Mouse (Mus musculus) midbrain, embryonic 13.5 days (tissue): ENCODE results near the gene Coq10b. TPM values are rescaled to one million over a fixed set of nuclear protein-coding genes. Genes with fewer than 3 reads are reported as not detected.
A peak's percentile ranks its signal among the peaks of the same experiment; 100 is the strongest.
"Not testable (repeated sequence)": the region's sequence is repeated elsewhere in the genome, so short reads cannot be mapped to it uniquely, and the experiment has no call there.

Experiments
- ATAC-seq: fragments of 200-750 bp; cut with Nextera tagmentation; 2 replicates; pipeline ENCODE4 v1.8.0; 2017; ENCODE audit warnings: mild to moderate bottlenecking, moderate TSS enrichment, moderate library complexity
- H3K27ac ChIP-seq: fragments of 300-500 bp; sonication (generic); 2 replicates; pipeline ENCODE4 v1.5.1; 2015; ENCODE audit warnings: inconsistent platforms, mild to moderate bottlenecking, moderate library complexity
- H3K27me3 ChIP-seq: fragments of 300-500 bp; sonication (generic); 2 replicates; pipeline ENCODE4 v1.6.1; 2015; ENCODE audit warnings: mild to moderate bottlenecking, inconsistent platforms
- H3K36me3 ChIP-seq: fragments of 300-500 bp; sonication (generic); 2 replicates; pipeline ENCODE4 v1.6.1; 2015; ENCODE audit warnings: mild to moderate bottlenecking, inconsistent platforms
- H3K4me1 ChIP-seq: fragments of 300-500 bp; sonication (generic); replicated peaks from 2 replicates; pipeline ENCODE4 v1.6.1; 2015; ENCODE audit warnings: inconsistent platforms
- H3K4me2 ChIP-seq: fragments of 300-500 bp; sonication (generic); replicated peaks from 2 replicates; pipeline ENCODE4 v1.6.1; 2015; ENCODE audit warnings: moderate library complexity, mild to moderate bottlenecking, inconsistent platforms
- H3K4me3 ChIP-seq: fragments of 300-500 bp; sonication (generic); replicated peaks from 2 replicates; pipeline ENCODE4 v1.5.1; 2015; ENCODE audit warnings: mild to moderate bottlenecking, inconsistent platforms
- H3K9ac ChIP-seq: fragments of 300-500 bp; sonication (generic); replicated peaks from 2 replicates; pipeline ENCODE4 v1.6.1; 2015; ENCODE audit warnings: mild to moderate bottlenecking, inconsistent platforms
- H3K9me3 ChIP-seq: fragments of 300-500 bp; sonication (generic); 2 replicates; pipeline ENCODE4 v1.6.1; 2016; ENCODE audit warnings: mild to moderate bottlenecking, inconsistent platforms
- WGBS: fragments of 180-500 bp; shearing (Covaris S2); methylation state at CpG from one replicate; pipeline ENCODE4 v1.1.7; 2015; 5-methylcytosine and 5-hydroxymethylcytosine counted together
- polyA plus RNA-seq: library from polyadenylated mRNA; unstranded; fragments of >200 nt; fragmentation: Nextera tagmentation; extraction: Ambion mirVana; gene quantifications from 2 replicates; pipeline ENCODE4 v1.2.1, GENCODE M21; 2015

Coq10b gene
- 33.1 and 35.2 TPM in 2 replicates for polyA plus RNA-seq

DNA sequence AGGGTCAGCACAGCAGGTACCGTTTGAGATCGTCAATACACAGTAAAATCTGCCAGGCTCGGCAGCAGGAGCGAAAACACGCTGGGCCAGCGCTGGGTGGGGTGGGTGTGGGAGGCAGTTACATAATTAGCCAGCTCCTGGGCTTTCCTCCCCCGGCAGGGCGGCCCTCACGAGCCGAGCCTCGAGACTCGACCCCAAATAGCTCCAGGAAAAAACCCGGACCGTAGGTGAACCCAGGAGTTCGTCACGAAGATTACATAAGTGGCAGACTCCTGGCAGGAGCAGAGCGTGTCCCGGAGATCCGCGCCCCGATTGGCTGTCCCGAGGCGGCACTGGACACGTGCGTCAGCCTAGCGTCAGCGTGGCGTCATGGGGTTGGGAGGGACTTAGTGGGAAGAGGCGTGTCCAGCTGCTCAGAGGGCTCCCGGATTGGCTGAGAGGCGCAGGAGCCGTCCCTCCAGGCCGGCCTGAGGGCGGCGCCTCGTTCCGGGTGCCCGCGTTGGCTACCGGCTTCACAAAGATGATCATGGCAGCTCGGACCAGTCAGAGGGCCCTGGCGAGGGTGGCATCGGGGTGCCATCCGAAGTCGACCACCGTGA is at the start of gene Coq10b:
Gene Coq10b, plus strand, starts transcription at position 416 of the 599 bp plus-strand sequence.
- peak within 1 kb of the TSS; percentile 74 for H3K27ac ChIP-seq
- peak; percentile 100 for ATAC-seq
- H3K9ac ChIP-seq = peak within 1 kb of the TSS; percentile 79
- peak within 1 kb of the TSS; percentile 88 for H3K4me3 ChIP-seq
- H3K27me3 ChIP-seq = peaks cover 8% of the 10 kb centered on the region
- peaks cover 5% of the 10 kb centered on the region for H3K36me3 ChIP-seq
- H3K4me2 ChIP-seq = peak within 1 kb of the TSS; percentile 76
- H3K9me3 ChIP-seq = no peaks in the 10 kb centered on the region
- H3K4me1 ChIP-seq = peaks cover 23% of the 10 kb centered on the region
- WGBS = under 1% methylated on average over 46 of the region's 46 CpGs

DNA sequence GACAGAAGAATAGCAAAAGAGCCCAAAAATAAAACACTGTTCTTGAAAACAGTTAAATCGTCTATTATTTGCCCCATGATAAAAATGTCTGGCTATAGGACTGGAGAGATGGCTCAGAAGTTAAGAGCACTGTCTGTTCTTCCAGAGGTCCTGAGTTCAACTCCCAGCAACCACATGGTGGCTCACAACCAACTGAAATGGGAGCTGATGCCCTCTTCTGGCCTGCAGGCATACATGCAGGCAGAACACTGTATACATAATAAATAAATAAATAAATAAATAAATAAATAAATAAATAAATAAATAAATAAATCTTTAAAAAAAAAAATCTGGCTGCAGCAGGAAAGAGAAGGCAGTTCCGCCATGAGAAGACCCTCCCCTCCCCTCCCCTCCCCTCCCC is 44.3 kb upstream of the Coq10b start:
- not testable (repeated sequence) for H3K4me1 ChIP-seq, H3K9ac ChIP-seq, ATAC-seq, H3K4me2 ChIP-seq, H3K4me3 ChIP-seq, H3K27ac ChIP-seq, H3K27me3 ChIP-seq, H3K9me3 ChIP-seq
- peaks cover 76% of the 10 kb centered on the region for H3K36me3 ChIP-seq
- WGBS = 92% methylated on average over 2 of the region's 2 CpGs

DNA sequence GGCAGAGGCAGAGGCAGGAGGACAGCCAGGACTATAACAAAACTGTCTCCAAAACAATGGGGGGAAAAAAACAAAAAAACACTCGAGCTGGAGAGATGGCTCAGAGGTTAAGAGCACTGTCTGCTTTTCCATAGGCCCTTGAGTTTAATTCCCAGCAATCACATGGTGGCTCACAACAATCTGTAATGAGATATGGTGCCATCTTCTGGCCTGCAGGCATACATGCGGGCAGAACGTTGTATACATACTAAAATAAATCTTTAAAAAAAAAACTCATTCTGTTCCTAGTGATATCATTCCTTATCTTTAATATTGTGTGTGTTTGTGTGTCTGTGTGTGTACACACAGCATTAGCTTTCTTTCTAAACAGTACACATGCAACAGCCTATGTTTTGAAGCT is 40.1 kb upstream of the Coq10b start:
- H3K9ac ChIP-seq = no peak overlapping the region
- H3K9me3 ChIP-seq = no peaks in the 10 kb centered on the region
- H3K36me3 ChIP-seq = peaks cover 76% of the 10 kb centered on the region
- ATAC-seq = no peak
- no peaks in the 10 kb centered on the region for H3K27me3 ChIP-seq
- H3K4me2 ChIP-seq = no peak overlapping the region
- H3K27ac ChIP-seq = no peak overlapping the region
- H3K4me3 ChIP-seq = no peak overlapping the region
- WGBS = 60% methylated on average over 3 of the region's 3 CpGs
- H3K4me1 ChIP-seq = no peaks in the 10 kb centered on the region

DNA sequence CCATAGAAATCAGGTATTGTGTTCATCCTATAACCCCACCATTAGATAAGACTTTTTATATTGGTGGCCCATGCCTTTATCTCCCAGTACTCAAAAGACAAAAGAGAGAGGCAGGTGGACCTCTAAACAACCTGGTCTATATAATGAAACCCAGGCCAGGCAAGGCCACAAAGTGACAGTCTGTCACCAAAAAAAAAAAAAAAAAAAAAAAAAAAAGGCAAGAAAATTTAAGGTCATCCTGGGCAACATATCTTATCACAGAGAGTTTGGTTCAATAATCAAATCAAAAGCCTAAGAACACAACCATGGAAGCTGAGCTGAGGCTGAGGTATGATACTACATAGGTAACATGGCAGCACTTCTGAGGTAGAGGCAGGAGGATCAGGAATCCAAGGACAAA is 30.7 kb upstream of the Coq10b start:
- Histone ChIP-seq H3K9ac (no peak overlapping the region), H3K27ac (no peak overlapping the region), H3K4me2 (no peak overlapping the region), H3K9me3 (no peaks in the 10 kb centered on the region), H3K36me3 (peaks cover 14% of the 10 kb centered on the region), H3K4me3 (no peak overlapping the region), H3K4me1 (peaks cover 13% of the 10 kb centered on the region), H3K27me3 (no peaks in the 10 kb centered on the region)
- ATAC-seq = no peak

DNA sequence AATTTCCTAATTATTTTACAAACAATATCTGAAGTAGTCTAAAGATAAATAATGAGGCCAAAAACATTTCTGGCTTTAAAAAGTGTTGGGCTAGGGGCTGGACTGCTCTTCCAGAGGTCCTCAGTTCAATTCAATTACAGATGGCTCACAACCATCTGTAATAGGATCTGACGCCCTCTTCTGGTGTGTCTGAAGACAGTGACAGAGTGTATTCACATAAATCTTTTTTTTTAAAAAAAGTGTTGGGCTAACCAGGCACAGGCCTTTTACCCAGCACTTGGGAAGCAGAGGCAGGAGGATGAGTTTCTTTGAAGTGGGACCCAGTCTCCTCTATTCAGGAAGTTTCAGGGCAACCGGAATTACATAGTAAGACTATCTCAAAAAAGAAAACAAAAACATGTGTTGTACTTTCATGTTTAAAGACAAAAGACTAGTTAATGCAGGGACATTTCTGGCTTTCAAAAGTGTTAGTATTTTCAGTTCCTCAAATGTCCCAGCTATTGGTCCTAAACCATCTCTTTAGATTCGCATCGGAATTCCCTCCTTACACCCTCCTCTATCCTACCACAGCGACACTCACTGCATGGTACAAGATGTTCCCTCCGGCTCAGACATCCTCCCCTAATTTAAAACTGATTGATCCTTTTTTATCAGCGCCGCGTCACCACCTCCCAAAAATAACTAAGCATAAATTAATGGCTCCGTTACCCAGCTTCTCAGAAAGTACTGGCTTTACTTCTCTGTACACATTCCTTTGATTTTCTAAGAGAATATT is 26.7 kb upstream of the Coq10b start:
- Histone ChIP-seq H3K9ac (peak overlapping the region; percentile 98), H3K36me3 (no peaks in the 10 kb centered on the region), H3K27me3 (no peaks in the 10 kb centered on the region), H3K4me3 (peak overlapping the region; percentile 95), H3K9me3 (no peaks in the 10 kb centered on the region), H3K4me2 (peak overlapping the region; percentile 78), H3K27ac (0 out of 2 replicates have a peak overlapping the region, but pooled peaks have one; percentile 94), H3K4me1 (peaks cover 13% of the 10 kb centered on the region)
- ATAC-seq = no peak
- WGBS = 19% methylated on average over 10 of the region's 10 CpGs

DNA sequence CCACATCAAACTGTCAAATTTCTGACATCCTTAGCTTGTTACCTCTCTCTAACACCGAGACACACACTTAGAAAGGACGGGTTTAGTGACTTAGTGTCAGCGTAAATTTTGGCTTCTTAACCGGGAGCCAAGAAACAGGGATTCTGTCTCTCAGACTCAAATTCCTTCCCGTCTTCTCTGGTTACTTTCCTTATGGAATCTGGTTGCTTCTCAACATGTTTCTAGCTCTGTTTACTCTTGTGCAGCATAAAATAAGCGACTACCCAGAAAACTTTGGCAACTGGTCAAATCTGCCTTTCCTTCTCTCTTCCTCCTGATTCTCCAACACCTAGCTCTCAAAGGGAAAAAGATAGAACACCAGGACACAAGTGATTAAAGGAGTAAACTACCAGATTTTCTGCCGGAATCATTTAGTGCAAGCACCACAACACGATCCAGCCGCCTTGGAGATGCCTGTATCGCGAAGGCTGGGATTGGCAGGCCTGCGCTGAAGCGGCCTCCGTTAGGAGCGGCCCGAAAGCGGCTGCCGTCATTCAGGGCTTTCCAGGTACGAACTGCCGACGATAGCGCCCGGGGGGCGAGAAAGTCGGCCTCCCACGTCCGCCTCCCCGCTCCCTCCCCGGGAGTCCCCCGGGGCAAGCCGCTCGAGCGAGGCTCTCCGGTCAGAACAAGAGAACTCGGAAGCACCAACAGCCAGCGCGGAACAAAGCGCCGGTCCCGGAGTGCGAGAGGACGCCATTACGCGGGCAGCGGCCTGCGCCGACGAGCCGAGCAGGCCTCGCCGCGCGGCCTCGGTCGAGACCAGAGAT is 25.9 kb upstream of the Coq10b start:
- Histone ChIP-seq H3K27me3 (no peaks in the 10 kb centered on the region), H3K4me1 (peaks cover 13% of the 10 kb centered on the region), H3K36me3 (no peaks in the 10 kb centered on the region), H3K27ac (peak overlapping the region; percentile 94), H3K4me3 (peak overlapping the region; percentile 95), H3K9ac (peak overlapping the region; percentile 98), H3K4me2 (peak overlapping the region; percentile 78), H3K9me3 (no peaks in the 10 kb centered on the region)
- under 1% methylated on average over 55 of the region's 55 CpGs for WGBS
- peak; percentile 83 for ATAC-seq

DNA sequence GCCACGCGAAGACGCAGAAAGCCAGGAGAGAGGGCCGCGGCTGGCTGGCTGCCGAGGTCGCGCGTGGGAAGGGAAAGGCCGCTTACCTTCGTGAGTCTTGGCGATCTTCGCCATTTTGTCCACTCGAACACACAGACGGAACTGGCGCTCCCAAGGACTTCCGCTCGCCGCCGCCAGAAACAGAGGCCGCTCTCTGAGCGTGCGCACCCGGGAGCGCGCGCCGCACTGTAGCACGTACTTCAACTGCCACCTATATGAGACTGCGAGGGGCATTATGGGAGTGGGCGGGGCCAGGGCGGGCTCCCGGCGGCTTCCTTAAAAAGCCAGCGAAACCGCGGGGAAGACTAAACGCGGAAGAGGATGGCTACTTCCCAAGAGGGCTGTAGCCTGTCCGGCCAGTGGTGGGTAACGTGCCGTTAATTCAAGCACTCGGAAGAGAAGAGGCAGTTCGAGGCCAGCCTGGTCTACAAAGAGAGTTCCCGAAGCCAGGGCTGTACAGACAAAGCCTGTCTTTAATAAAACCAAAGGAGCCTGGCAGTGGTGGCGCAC is 25.2 kb upstream of the Coq10b start, which contains the start of gene Sf3b1:
Gene Sf3b1, minus strand, starts transcription at position 229 of the 549 bp plus-strand sequence.
- Histone ChIP-seq H3K4me3 (peak within 1 kb of the TSS; percentile 95), H3K4me1 (peaks cover 13% of the 10 kb centered on the region), H3K27me3 (no peaks in the 10 kb centered on the region), H3K9ac (peak within 1 kb of the TSS; percentile 98), H3K9me3 (no peaks in the 10 kb centered on the region), H3K27ac (peak within 1 kb of the TSS; percentile 94), H3K36me3 (no peaks in the 10 kb centered on the region), H3K4me2 (peak within 1 kb of the TSS; percentile 78)
- 1% methylated on average over 46 of the region's 46 CpGs for WGBS
- ATAC-seq = peak; percentile 99

DNA sequence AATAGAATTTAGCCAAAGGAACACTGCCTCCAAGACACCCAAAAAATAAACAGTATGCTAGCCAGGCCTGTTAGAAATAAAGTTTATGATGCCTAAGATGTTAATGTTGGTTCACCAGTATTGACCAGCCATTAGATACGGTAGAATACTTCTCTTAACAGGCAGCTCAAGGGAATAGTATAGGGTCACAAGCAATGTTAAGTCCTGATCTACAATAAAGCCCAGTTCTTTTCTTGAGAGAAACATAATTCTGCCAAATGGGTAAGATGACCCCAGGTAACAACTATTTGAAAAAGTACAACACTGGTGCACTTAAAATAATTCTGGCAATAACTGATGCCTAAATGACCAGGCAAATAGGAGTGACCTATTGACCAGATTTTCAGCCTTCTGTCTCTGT is 24.6 kb upstream of the Coq10b start:
- ATAC-seq = peak; percentile 5; the same call in 1 of the 2 replicates
- Histone ChIP-seq H3K9me3 (no peaks in the 10 kb centered on the region), H3K36me3 (no peaks in the 10 kb centered on the region), H3K27me3 (no peaks in the 10 kb centered on the region), H3K4me1 (peaks cover 13% of the 10 kb centered on the region), H3K9ac (no peak overlapping the region), H3K4me2 (peak overlapping the region; percentile 78), H3K27ac (no peak overlapping the region), H3K4me3 (peak overlapping the region; percentile 95)
- 93% methylated on average over 1 of the region's 1 CpGs for WGBS

DNA sequence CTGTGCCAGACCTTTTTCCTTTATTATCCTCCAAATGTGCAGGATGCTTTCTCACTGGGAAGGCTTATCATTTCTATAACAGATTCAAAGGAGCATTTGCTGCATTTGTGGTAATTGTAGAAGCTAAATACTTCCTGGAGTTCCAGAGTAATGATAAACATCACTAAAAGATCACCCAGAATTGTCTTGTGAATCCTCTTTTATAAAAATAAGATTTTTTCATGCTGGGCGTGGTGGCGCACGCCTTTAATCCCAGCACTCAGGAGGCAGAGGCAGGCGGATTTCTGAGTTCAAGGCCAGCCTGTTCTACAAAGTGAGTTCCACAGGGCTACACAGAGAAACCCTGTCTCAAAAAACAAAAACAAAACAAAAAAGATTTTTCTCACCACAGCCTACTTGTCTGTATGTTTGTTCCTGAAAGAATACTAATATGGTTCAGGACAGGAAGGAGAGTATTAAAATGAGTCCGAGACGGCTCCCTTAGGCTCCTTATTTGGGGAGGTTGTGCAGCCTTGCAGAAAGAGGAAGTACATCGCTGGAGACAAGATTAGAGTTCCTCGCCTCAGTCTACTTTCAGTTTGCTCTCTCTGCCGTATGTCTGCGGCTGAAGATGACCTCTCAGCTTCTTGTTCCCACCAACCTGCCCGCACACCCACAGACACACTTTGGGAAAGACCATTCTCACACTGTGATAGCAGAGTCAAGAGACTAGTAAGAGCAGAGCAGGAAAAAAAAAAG is 23.9 kb upstream of the Coq10b start:
- Histone ChIP-seq H3K27me3 (no peaks in the 10 kb centered on the region), H3K9me3 (no peaks in the 10 kb centered on the region), H3K36me3 (no peaks in the 10 kb centered on the region), H3K4me3 (no peak overlapping the region), H3K27ac (no peak overlapping the region), H3K4me1 (peaks cover 13% of the 10 kb centered on the region), H3K4me2 (no peak overlapping the region), H3K9ac (no peak overlapping the region)
- 90% methylated on average over 11 of the region's 11 CpGs for WGBS
- no peak for ATAC-seq

DNA sequence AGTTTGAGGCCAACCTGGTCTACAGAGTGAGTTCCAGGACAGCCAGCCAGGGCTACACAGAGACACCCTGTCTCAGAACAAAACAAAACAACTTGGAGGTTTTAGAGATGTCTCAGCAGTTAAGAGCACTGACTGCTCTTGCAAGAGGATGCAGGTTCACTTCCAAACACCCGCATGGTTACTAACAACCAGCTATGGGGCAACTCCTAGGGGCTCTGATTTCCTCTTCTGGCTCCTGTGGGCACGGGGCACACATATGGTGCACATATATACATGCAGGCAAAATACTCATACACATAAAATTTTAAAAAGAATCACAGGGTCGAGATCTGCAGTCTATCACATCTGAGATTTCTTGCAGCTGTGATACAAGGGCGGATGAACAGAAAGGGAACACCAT is 23.1 kb upstream of the Coq10b start:
- WGBS = 76% methylated on average over 4 of the region's 4 CpGs
- H3K36me3 ChIP-seq = no peaks in the 10 kb centered on the region
- no peak overlapping the region for H3K27ac ChIP-seq
- no peaks in the 10 kb centered on the region for H3K9me3 ChIP-seq
- no peak for ATAC-seq
- no peak overlapping the region for H3K9ac ChIP-seq
- H3K4me3 ChIP-seq = no peak overlapping the region
- no peak overlapping the region for H3K4me2 ChIP-seq
- no peaks in the 10 kb centered on the region for H3K27me3 ChIP-seq
- H3K4me1 ChIP-seq = peaks cover 13% of the 10 kb centered on the region

DNA sequence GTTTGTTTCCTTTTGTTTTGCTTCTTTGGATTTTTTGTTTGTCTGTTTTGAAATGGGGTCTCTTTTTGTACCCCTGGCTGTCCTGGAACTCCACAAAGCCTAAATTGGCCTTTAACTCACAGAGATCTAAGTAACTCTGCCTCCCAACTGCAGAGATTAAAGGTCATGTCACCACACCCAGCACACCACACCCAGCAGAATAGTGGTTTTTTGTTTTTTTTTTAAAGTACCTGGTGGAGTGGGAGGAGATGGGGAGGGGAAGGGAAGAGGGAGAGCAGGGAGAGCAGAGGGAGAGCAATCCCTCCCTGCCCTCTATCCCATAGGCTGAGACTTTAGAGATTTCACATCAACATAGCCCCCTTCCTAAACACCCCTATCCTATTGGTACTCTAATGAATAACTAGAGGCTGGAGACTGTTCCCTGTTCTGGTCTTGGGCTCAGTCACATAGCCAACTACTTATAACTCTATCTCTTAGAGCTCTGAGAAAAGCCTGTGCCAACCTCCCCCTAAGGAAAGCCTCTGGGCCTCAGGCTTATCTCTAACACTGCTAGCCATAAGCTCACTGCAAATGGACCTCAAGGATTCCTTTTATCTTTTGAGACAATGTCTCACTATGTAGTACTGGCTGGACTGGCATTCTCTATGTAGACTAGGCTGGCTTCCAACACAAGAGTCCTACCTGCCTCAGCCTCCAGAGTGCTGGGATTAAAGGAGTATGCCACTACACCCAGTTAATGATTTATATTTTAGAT is 21.4 kb upstream of the Coq10b start:
- Histone ChIP-seq H3K4me1 (0 out of 2 replicates have a peak, but pooled peaks cover under 1% of the 10 kb centered on the region), H3K9ac (no peak overlapping the region), H3K9me3 (no peaks in the 10 kb centered on the region), H3K27me3 (no peaks in the 10 kb centered on the region), H3K4me2 (no peak overlapping the region), H3K4me3 (no peak overlapping the region), H3K27ac (no peak overlapping the region), H3K36me3 (no peaks in the 10 kb centered on the region)
- no peak for ATAC-seq
